Mouse (Mus musculus) MEL (cell line): ENCODE measurements around the gene Dgcr8. TPM values are rescaled to one million over a fixed set of nuclear protein-coding genes. Genes with fewer than 3 reads are reported as not detected.

Source experiments
- DNase-seq: peaks from one replicate; pipeline ENCODE4 v3.0.0; 2011; ENCODE audit warnings: low read depth, low spot score
- H3K27ac ChIP-seq: 2 replicates; pipeline ENCODE4 v1.5.1; 2012; ENCODE audit warnings: low read depth, mild to moderate bottlenecking, control low read depth, low read length, moderate library complexity; ENCODE audit not compliant: control insufficient read depth
- H3K27me3 ChIP-seq, 2 experiments: fragments of 150-350 bp in 1 of 2; sonication (generic) in 1 of 2; 2 replicates each; pipeline ENCODE4 v1.6.1; 2012; ENCODE audit warnings: low read length in 2 of 2, mild to moderate bottlenecking in 2 of 2, improper control_type of control experiment in 1 of 2, moderate library complexity in 1 of 2; ENCODE audit not compliant: insufficient read depth in 2 of 2, control insufficient read depth in 1 of 2
- H3K36me3 ChIP-seq, 2 experiments: 2 replicates each; pipeline ENCODE4 v1.6.1; 2012 to 2014; ENCODE audit warnings: low read length in 2 of 2, improper control_type of control experiment in 1 of 2, inconsistent platforms in 1 of 2, mild to moderate bottlenecking in 1 of 2; ENCODE audit not compliant: insufficient read depth in 2 of 2, control insufficient read depth in 1 of 2
- H3K4me1 ChIP-seq, 2 experiments: fragments of 150-350 bp in 1 of 2; sonication (generic) in 1 of 2; 2 replicates each; pipeline ENCODE4 v1.6.1; 2012; ENCODE audit warnings: low read length in 2 of 2, improper control_type of control experiment in 1 of 2, mild to moderate bottlenecking in 1 of 2; ENCODE audit not compliant: insufficient read depth in 2 of 2, control insufficient read depth in 1 of 2
- H3K4me3 ChIP-seq, 2 experiments: fragments of 150-350 bp in 1 of 2; sonication (generic) in 1 of 2; 2 replicates each; pipeline ENCODE4 v1.5.1; 2012; ENCODE audit warnings: low read depth in 2 of 2, low read length in 2 of 2, mild to moderate bottlenecking in 2 of 2, moderate library complexity in 2 of 2, control low read depth in 1 of 2, improper control_type of control experiment in 1 of 2; ENCODE audit not compliant: control insufficient read depth in 1 of 2, insufficient read depth in 1 of 2
- H3K79me2 ChIP-seq: 2 replicates; pipeline ENCODE4 v1.6.1; 2012; ENCODE audit warnings: mild to moderate bottlenecking, low read length, moderate library complexity; ENCODE audit not compliant: control insufficient read depth, poor library complexity, insufficient read depth
- H3K9ac ChIP-seq: 2 replicates; pipeline ENCODE4 v1.6.1; 2012; ENCODE audit warnings: low read depth, mild to moderate bottlenecking, control low read depth, low read length, moderate library complexity; ENCODE audit not compliant: control insufficient read depth, poor library complexity, severe bottlenecking
- H3K9me3 ChIP-seq: fragments of 150-350 bp; sonication (generic); replicated peaks from 2 replicates; pipeline ENCODE4 v1.6.1; 2012; ENCODE audit warnings: mild to moderate bottlenecking, low read length, improper control_type of control experiment, moderate library complexity; ENCODE audit not compliant: insufficient read depth
- BHLHE40 ChIP-seq: IDR thresholded peaks from 2 replicates; pipeline ENCODE4 v1.6.1; 2012; ENCODE audit warnings: low read depth, mild to moderate bottlenecking, inconsistent platforms, low read length, improper control_type of control experiment, borderline replicate concordance
- CHD1 ChIP-seq: IDR thresholded peaks from 2 replicates; pipeline ENCODE4 v1.6.1; 2012; ENCODE audit warnings: low read depth, mild to moderate bottlenecking, inconsistent platforms, low read length, improper control_type of control experiment
- CHD2 ChIP-seq: IDR thresholded peaks from 2 replicates; pipeline ENCODE4 v1.6.1; 2011; ENCODE audit warnings: low read length, improper control_type of control experiment
- CTCF ChIP-seq, 3 experiments: IDR thresholded peaks in 2 of 3; conservative IDR thresholded peaks in 1 of 3; 2 replicates each; pipeline ENCODE4 v1.5.1; 2011 to 2012; ENCODE audit warnings: low read length in 3 of 3, low read depth in 2 of 3, mild to moderate bottlenecking in 2 of 3, improper control_type of control experiment in 1 of 3, inconsistent platforms in 1 of 3, mixed read lengths in 1 of 3, moderate library complexity in 1 of 3; ENCODE audit not compliant: control insufficient read depth in 1 of 3, insufficient read depth in 1 of 3, poor library complexity in 1 of 3, severe bottlenecking in 1 of 3
- ELF1 ChIP-seq: IDR thresholded peaks from 2 replicates; pipeline ENCODE4 v1.6.1; 2014; ENCODE audit warnings: low read depth, mild to moderate bottlenecking, inconsistent platforms, low read length, improper control_type of control experiment, moderate library complexity
- EP300 ChIP-seq, 2 experiments: IDR thresholded peaks; 2 replicates each; pipeline ENCODE4 v1.6.1; 2011; ENCODE audit warnings: improper control_type of control experiment in 2 of 2, low read length in 2 of 2, low read depth in 1 of 2, mild to moderate bottlenecking in 1 of 2
- ETS1 ChIP-seq: IDR thresholded peaks from 2 replicates; pipeline ENCODE4 v1.6.1; 2012; ENCODE audit warnings: low read depth, mild to moderate bottlenecking, inconsistent platforms, low read length, improper control_type of control experiment, moderate library complexity
- GABPA ChIP-seq: IDR thresholded peaks from 2 replicates; pipeline ENCODE4 v1.6.1; 2012; ENCODE audit warnings: low read depth, mild to moderate bottlenecking, inconsistent platforms, low read length, improper control_type of control experiment, moderate library complexity
- HCFC1 ChIP-seq: IDR thresholded peaks from 2 replicates; pipeline ENCODE4 v1.6.1; 2012; ENCODE audit warnings: low read depth, mild to moderate bottlenecking, inconsistent platforms, low read length, improper control_type of control experiment, moderate library complexity
- JUND ChIP-seq: IDR thresholded peaks from 2 replicates; pipeline ENCODE4 v1.6.1; 2011; ENCODE audit warnings: low read depth, mild to moderate bottlenecking, improper control_type of control experiment, low read length
- MAFK ChIP-seq: IDR thresholded peaks from 2 replicates; pipeline ENCODE4 v1.6.1; 2011; ENCODE audit warnings: low read depth, mild to moderate bottlenecking, low read length, improper control_type of control experiment, borderline replicate concordance
- MAX ChIP-seq: IDR thresholded peaks from 2 replicates; pipeline ENCODE4 v1.6.1; 2011; ENCODE audit warnings: low read length, improper control_type of control experiment
- MAZ ChIP-seq: IDR thresholded peaks from 2 replicates; pipeline ENCODE4 v1.6.1; 2012; ENCODE audit warnings: low read depth, mild to moderate bottlenecking, inconsistent platforms, low read length, improper control_type of control experiment
- MEF2A ChIP-seq: IDR thresholded peaks from 2 replicates; pipeline ENCODE4 v1.6.1; 2014; ENCODE audit warnings: low read depth, mild to moderate bottlenecking, inconsistent platforms, low read length, improper control_type of control experiment; ENCODE audit not compliant: poor library complexity, insufficient replicate concordance, severe bottlenecking; ENCODE audit errors: extremely low read depth
- MXI1 ChIP-seq: IDR thresholded peaks from 2 replicates; pipeline ENCODE4 v1.6.1; 2011; ENCODE audit warnings: mild to moderate bottlenecking, low read depth, low read length, improper control_type of control experiment
- MYB ChIP-seq: IDR thresholded peaks from 2 replicates; pipeline ENCODE4 v1.6.1; 2011; ENCODE audit warnings: mild to moderate bottlenecking, low read depth, low read length, improper control_type of control experiment
- MYC ChIP-seq: IDR thresholded peaks from 2 replicates; pipeline ENCODE4 v1.6.1; 2011; ENCODE audit warnings: low read depth, mild to moderate bottlenecking, low read length, improper control_type of control experiment, moderate library complexity
- NRF1 ChIP-seq: IDR thresholded peaks from 2 replicates; pipeline ENCODE4 v1.6.1; 2014; ENCODE audit warnings: low read depth, mild to moderate bottlenecking, inconsistent platforms, low read length, improper control_type of control experiment, moderate library complexity; ENCODE audit not compliant: poor library complexity, insufficient read depth, severe bottlenecking
- POLR2A ChIP-seq, 2 experiments: IDR thresholded peaks; 2 replicates each; pipeline ENCODE4 v1.6.1; 2011 to 2012; ENCODE audit warnings: low read length in 2 of 2, mild to moderate bottlenecking in 2 of 2, control low read depth in 1 of 2, improper control_type of control experiment in 1 of 2, low read depth in 1 of 2, moderate library complexity in 1 of 2; ENCODE audit not compliant: control insufficient read depth in 1 of 2, insufficient read depth in 1 of 2, poor library complexity in 1 of 2
- POLR2AphosphoS5 ChIP-seq: IDR thresholded peaks from 2 replicates; pipeline ENCODE4 v1.6.1; 2012; ENCODE audit warnings: low read depth, borderline replicate concordance, mild to moderate bottlenecking, inconsistent platforms, low read length, moderate library complexity, mixed read lengths
- RCOR1 ChIP-seq: IDR thresholded peaks from 2 replicates; pipeline ENCODE4 v1.6.1; 2012; ENCODE audit warnings: low read depth, mild to moderate bottlenecking, inconsistent platforms, low read length, improper control_type of control experiment
- SIN3A ChIP-seq: IDR thresholded peaks from 2 replicates; pipeline ENCODE4 v1.6.1; 2012; ENCODE audit warnings: low read length, improper control_type of control experiment, inconsistent platforms
- SMC3 ChIP-seq: IDR thresholded peaks from 2 replicates; pipeline ENCODE4 v1.6.1; 2011; ENCODE audit warnings: low read depth, low read length, improper control_type of control experiment
- TAL1 ChIP-seq: IDR thresholded peaks from 2 replicates; pipeline ENCODE4 v1.6.1; 2012; ENCODE audit warnings: mild to moderate bottlenecking, inconsistent platforms, low read length, moderate library complexity, mixed read lengths
- TBP ChIP-seq: IDR thresholded peaks from 2 replicates; pipeline ENCODE4 v1.8.0; 2011; ENCODE audit warnings: low read depth, low read length, improper control_type of control experiment
- USF1 ChIP-seq: IDR thresholded peaks from 2 replicates; pipeline ENCODE4 v1.6.1; 2014; ENCODE audit warnings: low read depth, mild to moderate bottlenecking, inconsistent platforms, low read length, improper control_type of control experiment, moderate library complexity
- USF2 ChIP-seq, 2 experiments: IDR thresholded peaks; 2 replicates each; pipeline ENCODE4 v1.6.1; 2011 to 2012; ENCODE audit warnings: improper control_type of control experiment in 2 of 2, low read length in 2 of 2, borderline replicate concordance in 1 of 2, inconsistent platforms in 1 of 2, low read depth in 1 of 2, mild to moderate bottlenecking in 1 of 2; ENCODE audit not compliant: insufficient read depth in 1 of 2
- ZKSCAN1 ChIP-seq: IDR thresholded peaks from 2 replicates; pipeline ENCODE4 v1.6.1; 2012; ENCODE audit warnings: low read depth, mild to moderate bottlenecking, inconsistent platforms, low read length, improper control_type of control experiment, moderate library complexity
- ZMIZ1 ChIP-seq: IDR thresholded peaks from 2 replicates; pipeline ENCODE4 v1.6.1; 2012; ENCODE audit warnings: low read depth, mild to moderate bottlenecking, inconsistent platforms, low read length, improper control_type of control experiment, moderate library complexity
- ZNF384 ChIP-seq: IDR thresholded peaks from 2 replicates; pipeline ENCODE4 v1.6.1; 2012; ENCODE audit warnings: low read depth, mild to moderate bottlenecking, inconsistent platforms, low read length, improper control_type of control experiment
- polyA plus RNA-seq, 2 experiments: library from polyadenylated mRNA; stranded (reverse) in 1 of 2; unstranded in 1 of 2; fragments of >175 nt in 1 of 2; fragments of >200 nt in 1 of 2; gene quantifications; 2 replicates each; pipeline versions ENCODE4 v1.2.1 to v1.2.4; 2012; ENCODE audit warnings: low replicate concordance in 2 of 2, low read depth in 1 of 2; ENCODE audit not compliant: insufficient read length in 2 of 2, insufficient read depth in 1 of 2, missing spikeins in 1 of 2
- total RNA-seq: library from RNA; depleted of rRNA; stranded (reverse); fragments of 300-350 nt; gene quantifications from 2 replicates; pipeline ENCODE4 v1.2.3, GENCODE M21; 2012

Dgcr8 gene
- total and polyA plus RNA-seq, 3 experiments, result 39.6 to 40.3 TPM; not detected in 1

GRCm38 (mm10) chr16:18248433-18249363 lies 40.3 kb downstream of the Dgcr8 start, which contains the start of the genes Trmt2a and Ranbp1 (continued):
- TF ChIP-seq TAL1 (no peak), CTCF (IDR thresholded peaks at IDR 0.05 in 2 of 3, conservative IDR thresholded peaks at IDR 0.05 in 1 of 3; ENCODE audit: control insufficient read depth in 1 of 3, insufficient read depth in 1 of 3, low read depth in 2 of 3, low read length in 3 of 3, poor library complexity in 1 of 3, severe bottlenecking in 1 of 3) (no peak), MYC (peak; percentile 59), NRF1 (peak; percentile 93), BHLHE40 (no peak), ETS1 (peak; percentile 64), MXI1 (peak; percentile 79), EP300 (IDR thresholded peaks at IDR 0.05; ENCODE audit: low read depth in 1 of 2, low read length in 2 of 2) (0 out of 4 replicates have a peak, but pooled peaks of 1 of the 2 experiments have one; percentile 13)

- Histone ChIP-seq H3K9ac (peak overlapping the region; percentile 99), H3K9me3 (no peaks in the 10 kb centered on the region), H3K79me2 (peaks cover 67% of the 10 kb centered on the region), H3K27me3 (no peaks in the 10 kb centered on the region), H3K4me1 (peaks cover 4 to 18% of the 10 kb centered on the region in 2 experiments; a peak in 3 of 4 replicates), H3K4me3 (peak overlapping the region; percentile 69 to 90), H3K36me3 (peaks cover 43% of the 10 kb centered on the region in 2 experiments), H3K27ac (peak overlapping the region; percentile 84)
- DNase-seq, result peak; percentile 70
- TF ChIP-seq MAX, result peak; percentile 69
- no peak for TF ChIP-seq SMC3
- TF ChIP-seq CTCF (IDR thresholded peaks at IDR 0.05 in 2 of 3, conservative IDR thresholded peaks at IDR 0.05 in 1 of 3; ENCODE audit: control insufficient read depth in 1 of 3, insufficient read depth in 1 of 3, low read depth in 2 of 3, low read length in 3 of 3, poor library complexity in 1 of 3, severe bottlenecking in 1 of 3), result no peak
- TF ChIP-seq USF2 (IDR thresholded peaks at IDR 0.05; ENCODE audit: borderline replicate concordance in 1 of 2, insufficient read depth in 1 of 2, low read depth in 1 of 2, low read length in 2 of 2), result no peak
- no peak for TF ChIP-seq MAFK
- TF ChIP-seq ZMIZ1, result no peak; the same call in 1 of the 2 replicates
- TF ChIP-seq MEF2A, result no peak
- no peak for TF ChIP-seq CHD2
- TF ChIP-seq ZNF384, result peak; percentile 95
- no peak for TF ChIP-seq POLR2A (IDR thresholded peaks at IDR 0.05; ENCODE audit: control insufficient read depth in 1 of 2, insufficient read depth in 1 of 2, low read depth in 1 of 2, low read length in 2 of 2, poor library complexity in 1 of 2)
- no peak for TF ChIP-seq TBP
- peak; percentile 74 for TF ChIP-seq SIN3A
- no peak for TF ChIP-seq GABPA
- TF ChIP-seq ZKSCAN1, result no peak
- TF ChIP-seq JUND, result no peak
- TF ChIP-seq HCFC1, result 0 out of 2 replicates have a peak, but pooled peaks have one; percentile 36
- TF ChIP-seq MXI1, result peak; percentile 81; the same call in 1 of the 2 replicates
- no peak for TF ChIP-seq POLR2AphosphoS5
- TF ChIP-seq ELF1, result no peak
- peak; percentile 69; the same call in 1 of the 2 replicates for TF ChIP-seq USF1
- TF ChIP-seq MYB, result no peak
- peak; percentile 92; the same call in 1 of the 2 replicates for TF ChIP-seq CHD1
- no peak for TF ChIP-seq TAL1
- no peak for TF ChIP-seq MAZ
- no peak for TF ChIP-seq RCOR1
Measured at GRCm38 (mm10) chr16:18247521-18248399, 41.3 kb downstream of the Dgcr8 start.
